Mouse (Mus musculus): ENCODE measurements at regions not wholly inside any gene's neighbourhood (a gene's known extent, or its start where the extent isn't known, plus 50 kb on each side); places are given as distances from the start of the nearest gene placed in this dataset.
A peak's percentile ranks its signal among the peaks of the same experiment; 100 is the strongest.

DNA sequence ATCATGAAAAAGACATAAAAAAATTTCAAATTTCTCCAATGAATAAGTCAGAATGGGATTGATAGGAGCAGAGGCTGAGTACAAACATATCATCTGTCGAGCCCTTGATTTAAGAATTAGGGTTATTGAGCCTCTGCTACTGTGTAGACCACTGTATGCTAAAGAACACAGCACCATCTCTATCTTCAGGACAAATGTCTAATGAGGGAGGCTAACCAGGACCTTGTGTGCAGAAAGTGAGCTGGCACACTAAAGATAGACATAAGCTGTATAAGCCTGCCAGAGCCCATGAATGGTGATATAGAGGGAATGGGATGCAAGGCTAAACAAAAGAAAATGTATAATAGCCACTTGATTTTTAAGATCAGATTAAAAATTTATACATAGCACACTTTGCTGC is 502.2 kb upstream of the Luzp2 start:
- Histone ChIP-seq H3K4me2 (ENCODE audit: low read length) (no peak overlapping the region), H3K4me3 (ENCODE audit: low read depth, low read length) (no peak overlapping the region), H3K9ac (ENCODE audit: low read length) (no peak overlapping the region), H3K4me1 (ENCODE audit: control insufficient read depth, insufficient read depth, low read length) (no peaks in the 10 kb centered on the region), H3K9me3 (replicated peaks; ENCODE audit: control insufficient read depth, low read length) (no peaks in the 10 kb centered on the region), H3K27ac (ENCODE audit: low read depth, low read length) (no peak overlapping the region), H3K36me3 (ENCODE audit: control insufficient read depth, insufficient read depth, low read length) (no peaks in the 10 kb centered on the region), H3K27me3 (replicated peaks; ENCODE audit: control insufficient read depth, insufficient read depth, low read length) (no peaks in the 10 kb centered on the region)
- WGBS = 67% methylated on average over 1 of the region's 1 CpGs
- ATAC-seq (no peak), DNase-seq (ENCODE audit: low spot score) (no peak)

DNA sequence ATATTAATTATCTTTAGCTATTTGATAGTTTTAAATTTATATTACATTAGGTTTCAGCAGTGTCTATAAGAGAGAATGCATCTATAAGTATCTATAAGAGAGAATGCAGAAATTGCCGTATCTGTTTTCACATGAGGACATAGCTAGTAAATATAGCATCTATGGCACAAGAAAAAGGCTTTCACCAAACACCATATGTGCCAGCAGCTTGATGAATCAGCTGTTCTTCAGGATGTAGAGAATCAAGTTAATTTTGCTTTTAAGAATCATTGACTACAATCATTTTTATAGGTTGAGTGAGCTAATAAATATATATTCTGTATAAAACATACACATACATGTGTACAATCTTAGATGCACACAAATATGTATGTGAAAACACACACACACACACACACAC is 500.4 kb upstream of the Luzp2 start:
- H3K4me3 ChIP-seq (ENCODE audit: low read depth, low read length) = no peak overlapping the region
- peak; percentile 49 for DNase-seq (ENCODE audit: low spot score)
- no peaks in the 10 kb centered on the region for H3K36me3 ChIP-seq (ENCODE audit: control insufficient read depth, insufficient read depth, low read length)
- H3K27me3 ChIP-seq (replicated peaks; ENCODE audit: control insufficient read depth, insufficient read depth, low read length) = no peaks in the 10 kb centered on the region
- no peak for ATAC-seq
- no peak overlapping the region for H3K9ac ChIP-seq (ENCODE audit: low read length)
- no peaks in the 10 kb centered on the region for H3K4me1 ChIP-seq (ENCODE audit: control insufficient read depth, insufficient read depth, low read length)
- WGBS = 67% methylated on average over 1 of the region's 1 CpGs
- no peak overlapping the region for H3K4me2 ChIP-seq (ENCODE audit: low read length)
- H3K9me3 ChIP-seq (replicated peaks; ENCODE audit: control insufficient read depth, low read length) = no peaks in the 10 kb centered on the region
- H3K27ac ChIP-seq (ENCODE audit: low read depth, low read length) = no peak overlapping the region

DNA sequence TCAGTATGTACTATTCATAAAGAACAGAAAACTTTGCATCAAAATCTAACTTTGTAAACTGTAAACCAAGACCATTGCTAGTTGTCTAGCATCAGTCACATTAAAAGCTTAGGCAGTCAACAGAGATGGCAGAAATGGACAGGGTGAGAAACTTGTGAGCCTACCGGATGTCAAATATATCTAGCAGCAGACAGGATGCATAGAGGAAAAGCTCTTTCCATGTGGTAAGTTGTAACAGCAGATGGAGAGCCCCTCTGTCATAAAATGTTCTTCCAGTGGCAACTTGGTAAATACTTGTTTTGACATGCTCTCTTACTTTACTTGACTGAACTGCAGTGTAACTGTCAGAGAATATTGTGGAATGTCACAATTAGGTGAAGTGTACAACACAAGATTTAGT is 494.8 kb upstream of the Luzp2 start:
- ATAC-seq = peak; percentile 61; the same call in 1 of the 2 replicates

More for the DNA sequence above, 494.8 kb upstream of the Luzp2 start:
- no peaks in the 10 kb centered on the region for H3K4me1 ChIP-seq (ENCODE audit: control insufficient read depth, insufficient read depth, low read length)
- H3K36me3 ChIP-seq (ENCODE audit: control insufficient read depth, insufficient read depth, low read length) = no peaks in the 10 kb centered on the region
- H3K27ac ChIP-seq (ENCODE audit: low read depth, low read length) = no peak overlapping the region
- no peaks in the 10 kb centered on the region for H3K27me3 ChIP-seq (replicated peaks; ENCODE audit: control insufficient read depth, insufficient read depth, low read length)
- DNase-seq (ENCODE audit: low spot score) = peak; percentile 73
- WGBS = 79% methylated on average over 1 of the region's 1 CpGs
- H3K9me3 ChIP-seq (replicated peaks; ENCODE audit: control insufficient read depth, low read length) = no peaks in the 10 kb centered on the region
- no peak overlapping the region for H3K4me3 ChIP-seq (ENCODE audit: low read depth, low read length)
- no peak overlapping the region for H3K9ac ChIP-seq (ENCODE audit: low read length)
- H3K4me2 ChIP-seq (ENCODE audit: low read length) = no peak overlapping the region
